Mouse (Mus musculus): ENCODE data around the gene Gm12258.

Gene Gm12258

GRCm38 (mm10) chr11:58901080-58901479, 54.1 kb downstream of the Gm12258 start:
- CTCF ChIA-PET = no interaction called here

- CTCF ChIA-PET = no interaction called here
Measured at GRCm38 (mm10) chr11:58903511-58904409, 56.8 kb downstream of the Gm12258 start, which contains the start of gene Zfp39. Gene Zfp39, minus strand, starts transcription at chr11:58904225.

GRCm38 (mm10) chr11:58904410-58904718, 57.4 kb downstream of the Gm12258 start:
- CTCF ChIA-PET = no interaction called here

- CTCF ChIA-PET = no interaction called here
Measured at GRCm38 (mm10) chr11:58904838-58905237, 57.9 kb downstream of the Gm12258 start.
